Mouse (Mus musculus) left cerebral cortex, adult 2 months (tissue): ENCODE data around the gene Sp1. TPM values are rescaled to one million over a fixed set of nuclear protein-coding genes. Genes with fewer than 3 reads are reported as not detected.

Experiments used
- DNase-seq, 2 experiments: peaks; one replicate each; pipeline ENCODE4 v3.0.0; 2021 to 2022; ENCODE audit warnings: low spot score in 2 of 2, mixed read lengths in 1 of 2; ENCODE audit errors: extremely low spot score in 1 of 2
- H3K27ac ChIP-seq: fragments of 200-600 bp; 2 replicates; pipeline ENCODE4 v1.8.1; 2022
- H3K4me3 ChIP-seq: fragments of 200-600 bp; 2 replicates; pipeline ENCODE4 v1.8.1; 2022
- CTCF ChIP-seq: fragments of 200-600 bp; IDR thresholded peaks from 2 replicates; pipeline ENCODE4 v1.8.1; 2022; ENCODE audit warnings: antibody characterized with exemption, mild to moderate bottlenecking, moderate library complexity
- intact Hi-C: fragments of 180-260 bp; cut with DNase I; formaldehyde crosslinking; loops from one replicate; pipeline ENCODE4 v1.15.1; 2025
- total RNA-seq, 2 experiments: library from RNA; stranded (reverse); gene quantifications; 2 replicates each; pipeline ENCODE4 v1.2.3; 2021

Gene Sp1
- total RNA-seq, 2 experiments from 2014 or later = 26.8 to 27.2 TPM

DNA sequence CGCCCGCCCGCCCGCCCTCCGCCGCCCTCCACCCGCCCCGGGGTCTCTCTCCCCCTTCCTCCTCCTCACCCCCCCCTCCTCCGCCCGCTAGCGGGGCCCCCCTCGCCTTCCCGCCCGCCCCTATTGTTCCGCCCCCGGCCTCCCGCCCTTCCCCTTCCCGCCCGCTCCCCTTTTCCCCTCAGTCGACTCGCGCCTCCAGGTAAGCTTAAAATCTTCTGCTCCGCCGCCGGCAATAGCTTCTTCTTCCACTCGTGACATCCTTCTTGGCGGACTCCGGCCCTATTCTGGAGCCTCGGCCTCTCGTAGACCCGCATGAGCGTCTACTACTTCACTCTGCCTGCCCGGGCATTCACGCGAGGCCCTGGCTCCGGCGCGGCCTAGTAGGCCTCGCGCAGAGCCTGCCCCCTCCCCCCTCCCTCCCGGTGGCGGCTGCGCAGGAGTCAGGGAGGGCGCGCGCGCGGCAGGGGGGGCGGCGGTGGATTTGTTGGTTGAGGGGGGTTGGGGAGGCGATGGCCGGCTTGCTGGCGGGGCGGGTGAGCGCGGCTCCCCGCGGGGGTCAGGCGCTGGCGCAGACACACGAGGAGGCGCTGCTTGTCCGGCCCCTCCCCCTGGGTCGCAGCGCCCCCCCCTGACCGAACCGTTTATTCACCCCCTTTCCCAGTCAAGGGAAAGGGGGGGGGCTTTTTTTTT lies 64.8 kb downstream of the Sp1 start:
- intact Hi-C loops = loop anchor here (1.0 kb wide), 2 partner anchors 47 to 65 kb away; partner anchors contain the start of gene Map3k12
- Histone ChIP-seq H3K27ac (peak overlapping the region; percentile 95), H3K4me3 (peak overlapping the region; percentile 59)
- TF ChIP-seq CTCF = peak; percentile 16; the same call in 1 of the 2 replicates
- peak; percentile 67 to 79 for DNase-seq

DNA sequence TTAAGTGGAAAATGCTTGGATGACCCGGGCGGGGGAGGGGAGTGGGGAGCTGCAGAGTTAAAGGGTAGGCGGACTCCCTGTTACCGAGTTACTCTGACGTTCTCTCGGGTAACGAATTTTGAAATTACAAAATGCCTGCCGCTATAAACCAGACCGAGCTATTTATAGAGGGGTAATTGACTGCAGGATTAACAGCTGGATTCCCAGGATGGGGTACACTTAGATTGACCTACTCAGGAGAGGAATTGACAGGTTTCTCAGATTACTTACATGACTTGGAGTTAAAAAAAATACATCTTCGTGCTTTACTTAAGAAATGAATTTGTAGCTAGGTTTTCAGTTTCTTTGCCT lies 65.3 kb downstream of the Sp1 start:
- intact Hi-C loops = no loop called here
- TF ChIP-seq CTCF = no peak
- Histone ChIP-seq H3K4me3 (peak overlapping the region; percentile 59), H3K27ac (peak overlapping the region; percentile 95)
- DNase-seq = no peak

DNA sequence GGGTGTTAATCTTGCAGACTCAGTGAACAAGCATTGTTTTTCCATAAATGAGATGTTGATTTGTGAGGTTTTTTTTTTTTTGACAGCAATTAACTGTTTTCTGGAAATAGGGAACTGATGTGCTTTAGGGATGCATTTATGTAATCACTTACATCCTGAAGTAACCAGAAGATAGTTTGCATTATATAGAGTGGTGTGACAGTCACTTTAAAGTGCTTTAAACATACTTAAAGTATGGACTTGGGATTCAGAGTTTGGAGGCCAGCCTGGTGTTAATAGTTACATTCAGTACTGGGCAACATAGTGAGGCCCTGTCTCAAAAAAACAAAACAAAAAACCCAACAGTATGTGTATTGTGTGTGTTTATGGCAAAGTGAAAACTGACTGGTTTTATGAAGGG lies 65.8 kb downstream of the Sp1 start:
- DNase-seq = no peak
- TF ChIP-seq CTCF = no peak
- peak overlapping the region; percentile 95; the same call in 1 of the 2 replicates for H3K27ac ChIP-seq
- H3K4me3 ChIP-seq = peak overlapping the region; percentile 59
- intact Hi-C loops = loop anchor here (2.0 kb wide), 1 partner anchor 17 kb away; no protein-coding TSS in a partner anchor

DNA sequence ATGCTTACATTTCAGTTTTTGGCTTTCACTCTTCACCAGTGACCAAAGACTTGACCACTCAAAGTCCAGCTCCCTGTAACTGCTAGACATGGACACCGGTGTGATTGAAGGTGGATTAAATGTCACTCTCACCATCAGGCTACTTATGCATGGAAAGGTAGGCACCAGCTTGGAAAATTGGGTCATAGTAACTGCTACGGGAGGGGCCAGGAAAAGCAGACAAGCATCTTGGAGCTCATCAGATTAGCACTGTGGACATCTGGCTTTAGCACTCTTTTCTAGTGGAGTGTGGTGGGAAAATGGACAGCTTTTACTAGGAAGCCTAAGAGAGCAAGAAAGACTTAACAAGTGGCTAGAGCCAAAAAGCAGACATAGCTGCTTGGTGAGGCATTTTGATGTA lies 67.3 kb downstream of the Sp1 start:
- intact Hi-C loops = loop anchor here (2.0 kb wide), 1 partner anchor 16 kb away; no protein-coding TSS in a partner anchor
- H3K27ac ChIP-seq = no peak overlapping the region
- no peak overlapping the region for H3K4me3 ChIP-seq
- DNase-seq = no peak
- no peak for TF ChIP-seq CTCF

DNA sequence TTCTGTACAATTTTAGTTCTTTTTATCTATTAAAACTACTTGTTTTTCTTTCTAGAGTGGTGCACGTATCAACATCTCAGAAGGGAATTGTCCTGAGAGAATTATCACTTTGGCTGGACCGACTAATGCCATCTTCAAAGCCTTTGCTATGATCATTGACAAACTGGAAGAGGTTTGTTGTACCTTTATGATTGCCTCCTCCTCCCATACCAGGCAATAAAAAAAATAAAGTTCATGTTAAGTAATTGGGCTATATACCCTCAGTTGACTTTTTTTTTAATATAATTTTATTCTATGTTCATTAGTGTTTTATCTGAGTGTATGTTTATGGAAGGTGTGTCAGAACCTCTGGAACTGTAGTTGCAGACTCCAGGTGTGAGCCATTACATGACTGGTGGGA lies 68.6 kb downstream of the Sp1 start:
- H3K4me3 ChIP-seq = no peak overlapping the region
- intact Hi-C loops = no loop called here
- DNase-seq = no peak
- H3K27ac ChIP-seq = no peak overlapping the region
- TF ChIP-seq CTCF = no peak

DNA sequence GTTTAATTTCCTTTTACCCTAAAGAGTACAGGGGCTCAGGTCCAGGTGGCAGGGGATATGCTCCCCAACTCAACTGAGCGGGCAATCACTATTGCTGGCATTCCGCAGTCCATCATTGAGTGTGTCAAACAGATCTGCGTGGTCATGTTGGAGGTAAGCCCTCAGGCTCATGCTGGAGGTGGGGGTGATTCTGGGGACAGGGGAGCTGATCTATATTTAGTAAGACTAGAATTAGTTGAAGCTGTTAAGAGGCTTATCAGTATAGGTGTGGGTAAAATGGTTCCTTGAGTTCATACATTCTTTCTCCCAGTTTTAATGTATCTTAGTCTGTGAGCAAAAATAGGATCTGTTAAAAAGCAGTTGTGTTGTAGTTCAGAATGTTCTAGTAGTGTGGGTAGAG lies 77.2 kb downstream of the Sp1 start:
- DNase-seq = no peak
- no peak for TF ChIP-seq CTCF
- H3K4me3 ChIP-seq = no peak overlapping the region
- intact Hi-C loops = no loop called here
- no peak overlapping the region for H3K27ac ChIP-seq

DNA sequence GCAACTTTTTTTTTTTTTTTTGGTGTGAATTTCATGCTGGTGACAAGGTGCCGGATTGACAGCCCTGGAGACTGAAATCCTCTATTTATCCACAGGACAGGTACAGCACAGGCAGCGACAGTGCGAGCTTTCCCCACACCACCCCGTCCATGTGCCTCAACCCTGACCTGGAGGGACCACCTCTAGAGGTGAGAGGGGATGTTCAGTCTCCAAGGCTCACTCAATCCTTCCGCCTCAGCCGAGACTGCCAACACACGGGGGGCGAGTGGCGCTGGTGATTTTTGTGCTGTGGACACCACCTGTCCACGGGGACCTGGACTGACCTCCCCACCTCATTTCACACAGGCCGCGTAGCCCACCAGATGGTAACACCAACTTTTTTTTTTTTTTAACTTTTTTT lies 79.9 kb downstream of the Sp1 start:
- Histone ChIP-seq H3K27ac (no peak overlapping the region), H3K4me3 (no peak overlapping the region)
- intact Hi-C loops = no loop called here
- DNase-seq = no peak
- TF ChIP-seq CTCF = no peak

Other genes with a start within 250 kb of the Sp1 start
- 10 to 100 TPM; 69.6 to 72.4 TPM for gene Zfp740, start 202.9 kb upstream of the Sp1 start, total RNA-seq
- 10 to 100 TPM; 28.5 to 30.4 TPM for gene Csad, start 201.4 kb upstream of the Sp1 start, total RNA-seq
- 1 to 10 TPM in 1 of 2 experiments, under 1 TPM in 1; 0.86 to 1.3 TPM for gene Itgb7, start 174.2 kb upstream of the Sp1 start, total RNA-seq
- 10 to 100 TPM; 13.8 to 17.1 TPM for gene Rarg, start 148.6 kb upstream of the Sp1 start, total RNA-seq
- not detected for gene Gm9918, start 135.6 kb upstream of the Sp1 start, total RNA-seq
- gene Mfsd5, start 126.7 kb upstream of the Sp1 start, total RNA-seq = 10 to 100 TPM; 40.6 to 42.8 TPM
- gene Espl1, start 109.9 kb upstream of the Sp1 start, total RNA-seq = 1 to 10 TPM; 1.1 to 1.5 TPM
- 100 to 1,000 TPM; 408 to 428 TPM for gene Pfdn5, start 80.0 kb upstream of the Sp1 start, total RNA-seq
- 10 to 100 TPM; 65.1 to 67.9 TPM for gene Myg1, start 74.4 kb upstream of the Sp1 start, total RNA-seq
- 10 to 100 TPM; 14.3 to 18.9 TPM for gene Aaas, start 55.4 kb upstream of the Sp1 start, total RNA-seq
- under 1 TPM; 0.27 to 0.61 TPM for gene Sp7, start 39.0 kb upstream of the Sp1 start, total RNA-seq
- 1 to 10 TPM in 1 of 2 experiments, under 1 TPM in 1; 0.98 to 3.2 TPM for gene Amhr2, start 39.2 kb downstream of the Sp1 start, total RNA-seq
- 10 to 100 TPM; 46.1 to 47.6 TPM for gene Prr13, start 52.9 kb downstream of the Sp1 start, total RNA-seq
- gene Pcbp2, start 64.4 kb downstream of the Sp1 start, total RNA-seq = 100 to 1,000 TPM; 497 to 500 TPM
- not detected for gene Gm10337, start 97.6 kb downstream of the Sp1 start, total RNA-seq
- 10 to 100 TPM; 96.5 to 96.8 TPM for gene Map3k12, start 110.9 kb downstream of the Sp1 start, total RNA-seq
- gene Tarbp2, start 112.0 kb downstream of the Sp1 start, total RNA-seq = 10 to 100 TPM; 32.4 to 36.2 TPM
- gene Npff, start 118.8 kb downstream of the Sp1 start, total RNA-seq = 1 to 10 TPM; 2.4 to 2.6 TPM
- gene Gm28047, start 218.9 kb downstream of the Sp1 start, total RNA-seq = 1 to 10 TPM in 1 of 2 experiments, not detected in 1; 2.1 TPM
- gene Atf7, start 219.3 kb downstream of the Sp1 start, total RNA-seq = 10 to 100 TPM; 35.3 to 39.2 TPM